Mouse (Mus musculus): ENCODE data around the gene Trp53rka.
"Not testable (repeated sequence)": the region's sequence is repeated elsewhere in the genome, so short reads cannot be mapped to it uniquely, and the experiment has no call there.

Gene Trp53rka

DNA sequence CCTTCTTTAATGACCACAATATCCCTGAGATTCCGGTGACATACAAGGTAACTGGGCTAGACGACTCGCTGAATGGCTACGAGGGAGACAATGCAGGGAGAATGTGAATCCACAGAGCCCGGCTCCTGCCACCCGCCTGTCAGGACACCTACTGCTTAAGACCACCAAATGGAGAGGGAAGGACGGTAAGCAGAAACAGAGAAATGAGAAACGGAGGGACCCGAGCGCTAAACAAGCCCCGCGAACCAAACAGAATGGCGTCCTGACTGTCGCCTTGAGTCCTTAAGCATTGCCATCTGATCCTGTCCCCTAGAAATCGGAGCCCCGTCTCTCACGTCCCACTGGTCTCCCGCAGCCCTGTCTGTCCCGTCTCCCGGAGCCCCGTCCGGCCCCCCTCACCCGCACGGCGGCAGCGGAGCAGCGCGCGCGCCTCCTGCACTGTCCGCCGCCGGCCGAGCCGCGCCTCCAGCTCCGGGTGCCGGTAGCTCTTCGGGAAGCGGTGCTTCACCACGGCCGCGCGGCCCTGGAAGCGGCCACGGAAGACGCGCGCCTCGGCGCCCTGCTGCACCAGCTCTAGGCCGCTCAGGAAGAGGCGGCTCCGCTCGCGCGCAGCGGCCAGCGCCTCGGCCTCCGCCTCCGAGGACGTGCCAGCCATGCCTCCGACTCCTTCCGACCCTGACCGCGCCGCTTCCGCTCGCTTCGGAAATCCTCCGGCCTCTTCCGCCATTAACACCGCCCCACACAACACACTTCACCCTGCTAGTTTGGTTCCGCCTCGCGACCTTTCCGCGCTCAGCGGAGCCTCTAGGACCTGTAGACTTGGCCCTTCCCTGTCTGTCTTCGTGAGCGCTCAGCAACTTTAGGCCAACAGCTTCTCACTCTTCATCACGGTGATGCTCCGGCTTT, at the start of gene Trp53rka:
TSS of gene Trp53rka (minus strand) at position 677 of the 906 bp plus-strand sequence.
- DNase-seq (ENCODE audit: low spot score in 2 of 2) = peak; percentile 83

DNA sequence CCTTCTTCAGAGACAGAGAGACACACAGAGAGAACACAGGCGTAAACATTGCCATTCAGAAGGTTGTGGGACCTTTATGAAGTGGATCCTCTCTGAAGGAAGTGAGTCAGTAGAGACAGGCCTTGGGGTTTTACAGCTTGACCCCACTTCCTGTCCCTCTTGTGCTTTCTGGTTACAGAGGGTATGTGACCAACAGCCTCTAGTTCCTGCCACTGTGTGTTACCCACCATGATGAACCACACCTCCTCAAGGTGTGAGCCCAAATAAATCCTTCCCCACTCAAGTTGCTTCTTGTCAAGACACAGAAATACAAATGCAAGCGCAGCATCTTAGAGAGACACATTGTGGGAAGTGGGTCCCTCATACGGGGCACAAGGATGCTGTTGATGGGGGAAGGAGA, 47.9 kb upstream of the Trp53rka start:
- DNase-seq (ENCODE audit: low spot score in 2 of 2) = no peak

DNA sequence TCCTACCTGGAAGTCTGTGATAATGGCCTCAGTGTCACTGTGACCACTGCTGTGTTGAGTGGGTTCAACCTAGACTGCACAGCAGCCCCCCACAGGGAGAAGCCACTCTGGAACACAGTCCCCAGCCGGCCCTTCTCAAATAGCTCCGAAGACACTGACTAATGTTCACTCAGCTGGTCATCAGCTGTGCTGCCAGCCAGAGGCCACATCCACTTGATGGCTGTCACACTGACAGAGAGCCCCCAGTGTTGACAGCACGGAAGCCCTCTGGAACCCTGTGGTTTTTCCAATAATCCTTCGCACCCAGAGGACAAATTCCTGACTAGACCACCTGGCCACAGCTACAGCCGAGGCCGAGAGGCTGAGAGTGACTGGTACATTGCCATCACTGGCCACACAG, 40.7 kb upstream of the Trp53rka start:
- DNase-seq (ENCODE audit: low spot score in 2 of 2) = no peak

DNA sequence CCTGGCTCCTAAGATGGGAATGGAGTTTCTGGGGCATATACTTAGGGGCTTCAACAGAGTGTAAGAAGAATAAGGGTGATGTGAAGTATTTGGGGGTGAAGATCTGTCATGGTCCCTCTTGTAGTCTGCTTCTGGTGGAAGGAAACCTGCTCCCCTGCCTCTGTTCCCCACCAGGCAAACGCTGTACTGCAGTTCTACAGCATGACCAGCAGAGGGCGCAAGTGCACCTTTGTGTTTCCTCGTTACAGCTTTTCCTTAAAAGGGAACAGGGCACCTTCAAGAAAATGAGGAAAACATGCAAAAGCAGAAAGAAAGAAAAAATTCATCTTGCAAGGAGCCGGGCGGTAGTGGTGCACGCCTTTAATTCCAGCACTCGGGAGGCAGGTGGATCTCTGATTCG, 36.0 kb upstream of the Trp53rka start:
- DNase-seq (ENCODE audit: low spot score in 2 of 2) = peak; percentile 59 to 73

DNA sequence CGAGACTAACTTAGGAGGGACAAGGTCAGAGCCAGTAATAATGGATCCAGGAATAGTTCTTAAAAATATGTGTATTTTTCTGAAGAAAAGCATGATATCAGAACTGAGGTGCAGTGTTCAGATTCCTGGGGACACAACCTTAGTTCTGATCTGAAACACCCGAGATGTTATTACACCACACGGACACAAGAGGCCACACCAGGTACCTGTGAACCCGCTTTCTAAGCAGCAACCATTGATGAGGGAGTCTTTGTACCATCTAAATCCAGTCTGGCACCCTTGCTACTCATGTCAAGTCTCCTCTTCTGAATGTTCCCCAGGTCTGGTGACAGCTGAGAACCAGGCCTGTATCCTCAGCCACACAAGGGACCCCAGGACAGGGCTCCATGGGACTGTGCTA, 32.5 kb upstream of the Trp53rka start:
- no peak for DNase-seq (ENCODE audit: low spot score in 2 of 2)

DNA sequence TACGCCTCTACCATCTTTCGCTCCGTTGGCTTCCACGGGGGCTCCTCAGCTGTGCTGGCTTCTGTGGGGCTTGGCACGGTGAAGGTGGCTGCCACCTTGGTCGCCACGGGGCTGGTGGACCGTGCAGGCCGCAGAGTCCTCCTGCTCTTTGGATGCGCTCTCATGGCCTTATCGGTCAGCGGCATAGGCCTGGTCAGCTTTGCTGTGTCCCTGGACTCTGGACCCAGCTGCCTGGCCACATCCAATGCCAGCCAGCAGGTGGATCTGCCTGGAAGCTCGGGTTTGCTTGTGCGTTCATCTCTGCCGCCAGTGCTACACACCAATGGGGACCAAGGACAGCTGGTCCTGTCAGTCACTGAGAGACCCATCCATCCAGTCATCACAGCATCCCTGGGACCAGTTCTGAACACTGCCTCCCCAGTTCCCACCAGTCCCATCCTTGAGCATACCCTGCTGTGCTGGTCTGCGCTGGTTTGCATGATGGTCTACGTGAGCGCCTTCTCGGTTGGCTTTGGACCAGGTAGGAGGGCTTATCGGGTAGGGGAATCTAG, 22.1 kb upstream of the Trp53rka start:
- DNase-seq (ENCODE audit: low spot score in 2 of 2) = no peak

DNA sequence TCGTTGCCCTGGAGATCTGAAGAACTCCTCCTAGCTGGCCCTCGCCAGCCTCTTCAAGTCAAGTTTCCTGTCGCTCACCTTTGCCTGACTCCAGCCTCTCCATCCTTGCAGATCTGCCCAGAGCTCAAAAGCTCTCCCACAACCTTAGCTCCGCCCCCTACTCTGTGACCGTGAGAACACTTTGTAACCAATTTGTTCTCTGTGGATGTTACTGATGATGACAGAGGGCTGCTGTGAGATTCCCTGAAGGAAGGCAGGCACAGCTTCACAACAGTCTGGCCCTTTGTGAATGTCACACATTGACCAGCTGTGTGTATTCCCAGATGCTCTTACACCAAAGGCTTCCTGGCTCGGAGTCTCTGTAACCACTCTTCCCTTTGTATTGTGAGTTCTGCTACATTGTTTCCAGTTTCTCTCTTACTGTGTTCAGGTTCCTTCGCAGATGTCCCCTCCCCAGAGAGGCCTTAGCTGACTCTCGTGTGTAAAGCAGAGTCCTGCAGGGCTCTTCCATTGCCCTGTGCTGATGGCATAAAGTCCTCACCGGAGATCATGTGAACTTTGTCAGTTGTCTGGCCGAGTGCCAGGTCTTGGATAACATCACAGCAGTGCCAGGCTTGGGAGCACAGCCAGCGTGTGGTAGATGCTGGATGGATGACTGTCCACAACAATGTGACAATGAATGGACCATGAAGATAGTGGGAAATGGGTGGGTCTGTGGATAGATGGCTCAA, 19.9 kb upstream of the Trp53rka start:
- no peak for DNase-seq (ENCODE audit: low spot score in 2 of 2)

DNA sequence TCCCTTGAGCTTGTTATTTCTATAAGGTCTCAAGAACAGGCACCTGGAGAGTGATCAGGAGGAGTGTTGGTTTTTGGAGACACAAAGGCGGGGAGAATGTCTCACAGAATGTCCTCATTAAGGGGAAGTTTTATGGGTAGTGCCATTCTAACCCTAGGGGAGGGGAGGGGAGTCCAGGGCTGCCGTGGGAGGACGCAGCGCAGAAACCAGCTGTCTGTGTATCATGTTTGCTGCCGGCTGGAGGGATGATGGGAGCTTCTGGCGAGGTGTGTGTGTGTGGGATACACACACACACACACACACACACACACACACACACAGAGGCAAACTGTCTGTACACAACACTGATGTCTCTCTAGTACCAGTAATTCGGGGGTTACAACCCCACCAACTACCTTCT, 19.3 kb upstream of the Trp53rka start:
- DNase-seq (ENCODE audit: low spot score in 2 of 2) = peak in 1 of 2 experiments; percentile 19

DNA sequence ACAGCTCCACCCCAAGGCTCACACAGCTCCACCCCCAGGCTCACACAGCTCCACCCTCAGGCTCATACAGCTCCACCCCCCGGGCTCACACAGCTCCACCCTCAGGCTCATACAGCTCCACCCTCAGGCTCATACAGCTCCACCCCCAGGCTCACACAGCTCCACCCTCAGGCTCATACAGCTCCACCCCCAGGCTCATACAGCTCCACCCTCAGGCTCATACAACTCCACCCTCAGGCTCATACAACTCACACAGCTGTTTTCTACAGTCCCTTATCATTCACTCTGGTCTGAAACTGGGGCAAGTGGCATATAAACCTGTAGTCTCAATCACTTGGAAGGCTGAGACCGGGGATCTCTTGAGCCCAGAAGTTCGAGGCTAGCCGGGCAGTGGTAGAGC, 18.4 kb upstream of the Trp53rka start:
- DNase-seq (ENCODE audit: low spot score in 2 of 2) = not testable (repeated sequence)

DNA sequence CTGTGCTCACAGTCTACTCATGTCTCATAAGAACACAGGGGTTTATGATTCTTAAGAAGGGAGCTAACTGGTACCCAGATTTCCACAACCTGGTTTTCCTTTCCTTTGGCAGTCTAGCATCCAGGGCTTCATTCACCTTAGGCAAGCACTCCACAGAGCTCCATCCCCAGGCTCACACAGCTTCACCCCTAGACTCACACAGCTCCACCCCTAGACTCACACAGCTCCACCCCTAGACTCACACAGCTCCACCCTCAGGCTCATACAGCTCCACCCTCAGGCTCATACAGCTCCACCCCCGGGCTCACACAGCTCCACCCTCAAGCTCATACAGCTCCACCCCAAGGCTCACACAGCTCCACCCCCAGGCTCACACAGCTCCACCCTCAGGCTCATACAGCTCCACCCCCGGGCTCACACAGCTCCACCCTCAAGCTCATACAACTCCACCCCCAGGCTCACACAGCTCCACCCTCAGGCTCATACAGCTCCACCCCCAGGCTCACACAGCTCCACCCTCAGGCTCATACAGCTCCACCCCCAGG, 17.9 kb upstream of the Trp53rka start:
- peak in 1 of 2 experiments; percentile 20 for DNase-seq (ENCODE audit: low spot score in 2 of 2)

DNA sequence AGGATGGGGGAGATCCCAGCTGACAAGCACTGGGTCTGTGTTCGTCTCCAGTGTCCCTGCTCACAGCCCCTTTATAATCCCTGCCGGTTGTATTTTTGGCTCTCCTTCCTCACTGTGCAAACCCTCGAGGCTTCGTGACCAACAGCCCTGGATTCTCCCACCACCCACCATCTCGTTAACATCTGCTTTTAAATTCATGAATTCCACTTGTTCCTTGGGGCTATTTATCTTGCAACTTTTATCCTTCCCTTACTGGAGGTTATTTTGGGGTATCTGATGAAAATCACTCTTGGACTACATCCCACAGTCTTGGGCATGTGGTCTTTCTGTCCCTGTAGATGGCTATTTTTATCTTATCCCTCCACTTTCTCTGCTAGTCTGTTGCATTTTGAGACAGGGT, 17.3 kb upstream of the Trp53rka start:
- peak; percentile 32 to 33 for DNase-seq (ENCODE audit: low spot score in 2 of 2)

DNA sequence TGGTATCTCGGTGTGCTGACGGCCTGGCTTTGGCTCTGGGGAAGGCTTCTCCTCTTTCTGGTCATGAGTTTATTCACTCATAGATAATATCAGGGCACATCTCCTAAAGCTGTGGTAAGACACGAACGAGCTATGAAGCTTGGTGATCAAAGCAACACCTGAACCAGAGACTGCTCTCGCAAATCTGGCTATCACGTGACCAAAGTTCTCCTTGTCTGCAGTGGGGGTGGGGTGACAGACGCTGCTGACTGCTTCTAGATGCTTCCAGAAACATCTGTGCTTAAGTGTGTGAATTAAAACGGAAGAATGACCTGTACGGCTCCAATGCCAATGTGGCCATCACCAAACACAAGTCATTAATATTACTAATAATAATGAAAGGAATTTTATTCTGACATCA, 16.6 kb upstream of the Trp53rka start:
- DNase-seq (ENCODE audit: low spot score in 2 of 2) = no peak

DNA sequence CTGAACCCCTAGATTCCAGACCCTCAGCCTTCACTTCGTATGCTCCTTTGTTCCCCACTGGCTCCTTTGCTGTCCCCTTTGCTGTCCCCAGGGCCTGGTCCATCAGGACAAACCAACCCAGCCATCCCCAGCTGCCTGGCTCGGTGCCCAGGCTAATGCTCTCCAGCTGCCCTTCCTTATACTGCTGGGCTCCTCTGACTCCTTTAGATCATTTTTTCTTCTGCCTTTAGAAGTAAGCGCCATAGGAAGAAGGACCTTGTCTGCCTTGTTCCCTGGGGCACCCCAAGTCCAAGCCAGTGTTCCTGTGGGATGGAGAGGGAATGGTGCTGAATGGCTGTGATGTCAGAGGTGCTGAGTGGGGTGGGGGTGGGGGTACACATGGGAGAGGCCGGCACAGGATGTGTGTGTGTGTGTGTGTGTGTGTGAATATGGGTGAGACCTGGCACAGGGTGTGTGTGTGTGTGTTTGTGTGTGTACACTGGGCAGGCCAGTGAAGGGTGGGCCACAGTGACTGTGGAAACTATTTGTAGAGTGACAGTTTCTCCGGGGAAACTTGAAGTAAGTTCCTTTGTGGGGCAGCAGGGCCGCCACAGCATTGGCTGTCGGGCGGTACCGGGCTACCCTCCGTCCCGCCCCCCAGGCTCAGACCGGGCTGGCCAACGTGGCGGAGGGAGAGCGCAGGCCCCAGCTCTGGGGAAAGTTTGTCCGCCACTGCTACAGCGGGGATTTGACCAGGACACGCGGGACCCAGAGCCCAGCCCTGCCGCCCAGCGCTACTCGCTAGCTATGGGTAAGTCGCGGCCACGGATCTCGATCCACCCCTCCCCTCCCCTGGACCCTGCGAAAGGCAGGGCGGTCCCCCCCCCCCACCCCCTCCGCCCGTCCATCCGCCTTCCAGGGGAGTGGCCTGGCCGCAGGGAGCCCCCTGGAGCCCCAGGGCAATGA, 10.4 kb upstream of the Trp53rka start, which contains the start of gene Slc2a10:
TSS of gene Slc2a10 (plus strand) at position 529 of the 945 bp plus-strand sequence.
- no peak for DNase-seq (ENCODE audit: low spot score in 2 of 2)

DNA sequence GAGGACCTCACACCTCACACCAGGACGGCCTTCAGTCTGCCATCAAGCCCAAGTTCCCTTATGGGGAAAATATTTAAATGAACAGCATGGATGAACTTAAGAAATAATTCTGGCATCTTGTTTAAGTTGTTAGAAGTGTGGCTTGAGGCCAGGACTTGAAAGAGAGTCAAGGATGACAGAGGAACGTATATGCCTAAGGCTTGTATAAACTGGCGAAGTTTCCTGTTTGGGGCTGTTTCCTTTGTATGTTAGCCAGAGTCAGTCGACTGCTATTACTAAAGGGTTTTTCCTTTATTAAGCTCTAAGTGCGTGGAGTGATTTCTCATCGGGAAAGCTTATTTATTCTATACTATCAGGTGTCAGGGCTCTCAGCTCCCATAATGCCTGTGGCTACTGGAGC, 5.7 kb upstream of the Trp53rka start:
- no peak for DNase-seq (ENCODE audit: low spot score in 2 of 2)

DNA sequence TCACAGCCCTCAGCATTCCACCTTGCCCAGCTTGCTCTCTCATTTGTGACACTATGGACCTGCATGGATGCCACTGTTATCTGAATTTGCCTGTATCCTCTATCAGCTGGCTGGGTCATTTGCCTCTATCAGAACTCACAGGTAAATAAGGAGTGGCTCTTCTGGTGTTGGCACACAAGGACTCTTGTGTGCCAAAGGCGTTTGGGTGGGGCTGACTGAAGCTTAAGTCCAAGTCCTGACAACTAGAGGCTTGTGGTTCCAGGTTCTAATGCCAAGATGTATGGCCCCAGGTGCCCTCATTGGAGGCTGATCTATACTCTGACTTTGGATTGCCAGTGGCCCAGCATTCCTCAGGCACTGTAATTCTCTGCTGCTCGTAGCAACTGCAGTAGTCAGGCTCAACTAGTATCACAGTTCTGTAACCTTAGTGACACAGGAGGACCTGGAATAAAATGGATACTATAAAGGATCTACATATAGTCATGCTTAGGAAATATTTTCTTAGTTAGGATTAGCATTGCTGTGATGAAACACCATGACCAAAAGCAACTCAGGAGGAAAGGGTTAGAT, 4.7 kb upstream of the Trp53rka start:
- no peak for DNase-seq (ENCODE audit: low spot score in 2 of 2)

DNA sequence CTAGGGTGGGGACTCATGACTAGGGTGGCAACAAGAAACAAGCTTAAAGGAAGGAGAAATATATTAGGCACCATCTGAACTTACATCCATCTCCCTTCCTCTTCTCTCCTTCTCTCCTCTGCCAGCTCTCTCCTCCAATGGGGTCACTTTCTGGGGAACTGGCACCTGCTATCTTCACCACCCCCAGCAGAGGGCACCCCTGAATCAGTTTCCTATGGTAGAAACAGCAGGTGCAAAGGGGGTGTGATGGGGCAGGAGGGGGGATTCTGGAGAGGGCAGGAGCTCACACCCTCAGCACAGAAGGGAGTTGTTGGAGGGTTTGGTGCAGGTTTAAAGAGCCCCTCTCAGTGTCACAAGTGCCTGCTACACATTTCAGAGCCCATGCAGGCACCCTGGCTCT, 3.1 kb upstream of the Trp53rka start:
- DNase-seq (ENCODE audit: low spot score in 2 of 2) = peak; percentile 61 to 81

DNA sequence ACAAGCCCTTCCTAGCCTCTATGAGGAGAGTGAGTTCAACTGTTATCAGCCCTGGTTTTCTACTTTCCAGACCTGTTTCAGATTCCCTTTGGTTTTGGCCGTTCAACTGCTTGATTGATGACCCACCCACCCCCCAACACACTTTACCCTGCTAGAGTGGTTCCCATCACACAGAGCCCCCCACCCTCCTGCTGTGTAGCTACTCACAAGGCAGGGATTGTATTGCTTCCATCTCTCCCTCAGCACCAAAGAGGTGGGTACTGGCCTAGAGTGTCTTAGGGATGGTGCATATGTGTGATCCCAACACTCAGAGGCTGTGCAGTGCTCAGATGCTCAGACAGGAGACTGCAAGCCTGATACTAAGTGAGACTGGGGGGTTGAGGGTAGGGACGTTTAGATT, 1.4 kb upstream of the Trp53rka start:
- no peak for DNase-seq (ENCODE audit: low spot score in 2 of 2)

DNA sequence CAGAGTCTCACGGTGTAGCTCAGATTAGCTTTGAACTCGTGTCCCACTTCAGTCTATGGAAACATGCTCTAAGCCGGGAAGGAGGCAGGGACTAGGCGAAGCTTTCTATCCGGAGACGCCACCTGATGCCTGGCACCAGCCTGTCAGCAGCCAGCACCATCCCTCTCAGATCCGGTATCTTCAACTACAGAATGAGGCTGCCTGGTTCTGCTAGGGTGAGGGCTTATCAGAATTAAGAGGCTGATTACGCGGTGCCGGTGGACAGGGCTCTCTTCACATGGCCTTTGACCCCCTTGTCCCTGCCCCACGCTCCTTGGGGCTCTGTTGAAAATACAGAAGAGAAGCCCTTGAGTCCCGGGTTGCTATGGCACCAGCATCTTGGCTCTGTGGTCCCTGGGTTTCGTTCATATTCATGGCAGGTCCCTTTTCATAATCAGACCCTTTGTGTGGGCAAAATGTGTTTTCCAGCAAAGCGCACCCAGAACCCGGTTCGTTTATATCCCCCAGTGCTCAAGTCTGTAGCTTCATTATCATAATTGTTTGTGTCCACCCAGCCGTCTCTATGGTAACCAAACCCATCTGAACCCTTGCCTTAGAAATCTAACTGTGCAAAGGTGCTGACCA, 575 bp upstream of the Trp53rka start:
- DNase-seq (ENCODE audit: low spot score in 2 of 2) = peak; percentile 29 to 72

DNA sequence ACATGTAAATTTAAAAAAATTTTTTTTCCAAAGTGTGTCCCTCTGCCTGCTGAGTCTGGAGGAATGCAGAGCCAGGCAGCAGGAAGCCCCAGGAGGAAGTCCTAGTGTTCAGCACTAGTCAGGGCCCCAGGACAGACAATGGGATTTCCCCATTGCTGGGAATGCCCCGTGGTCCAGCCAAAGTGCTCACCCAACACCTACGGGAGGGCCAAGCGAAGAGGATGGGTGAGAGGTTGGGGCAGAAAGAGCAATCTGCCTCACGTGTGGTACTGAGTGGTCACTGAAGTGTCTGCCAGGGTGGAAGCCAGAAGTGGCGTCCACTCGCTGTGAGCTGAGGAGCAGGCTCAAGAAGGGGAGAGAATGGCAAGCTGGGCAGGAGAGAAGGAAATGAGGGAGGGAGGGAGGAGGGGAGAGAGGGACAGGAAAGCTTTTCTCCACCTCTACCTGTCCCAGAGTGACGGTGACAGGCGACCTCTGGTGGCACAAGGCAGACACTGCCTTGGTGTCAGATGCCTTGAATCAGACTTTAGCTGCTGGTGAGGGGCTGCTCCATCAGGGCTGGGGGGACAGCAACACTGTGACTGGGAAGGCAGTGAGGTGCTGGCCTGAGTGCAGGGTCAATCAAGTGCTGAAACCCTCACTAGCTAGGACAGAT, 6.1 kb downstream of the Trp53rka start:
- DNase-seq (ENCODE audit: low spot score in 2 of 2) = peak; percentile 54 to 68

DNA sequence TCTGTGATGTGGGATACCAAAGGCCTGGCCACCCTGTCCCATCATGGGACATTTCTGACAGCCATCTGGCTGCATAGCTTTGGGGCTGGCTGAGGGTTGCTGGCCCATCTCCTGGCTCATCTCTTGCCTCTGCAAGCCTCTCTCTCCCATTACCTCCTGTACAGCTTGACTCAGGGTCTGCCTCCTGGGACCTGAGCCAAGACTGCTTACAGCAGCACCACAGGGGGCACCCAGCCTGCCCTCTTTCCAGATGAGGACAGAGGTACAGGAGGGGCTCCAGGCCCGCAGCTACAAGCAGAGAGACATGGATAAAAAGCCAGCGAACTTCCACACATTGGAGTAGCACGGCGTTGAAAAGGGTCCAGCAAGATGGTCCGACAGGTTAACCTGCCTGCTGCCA, 6.7 kb downstream of the Trp53rka start:
- DNase-seq (ENCODE audit: low spot score in 2 of 2) = no peak
